Mouse (Mus musculus) urinary bladder, adult 18-20 months (tissue): ENCODE measurements at regions not wholly inside any gene's neighbourhood (a gene's known extent, or its start where the extent isn't known, plus 50 kb on each side); places are given as distances from the start of the nearest gene placed in this dataset.

Experiments used
- DNase-seq, 2 experiments: peaks; one replicate each; pipeline ENCODE4 v3.0.0; 2022; ENCODE audit warnings: low spot score in 2 of 2, mixed read lengths in 2 of 2

DNA sequence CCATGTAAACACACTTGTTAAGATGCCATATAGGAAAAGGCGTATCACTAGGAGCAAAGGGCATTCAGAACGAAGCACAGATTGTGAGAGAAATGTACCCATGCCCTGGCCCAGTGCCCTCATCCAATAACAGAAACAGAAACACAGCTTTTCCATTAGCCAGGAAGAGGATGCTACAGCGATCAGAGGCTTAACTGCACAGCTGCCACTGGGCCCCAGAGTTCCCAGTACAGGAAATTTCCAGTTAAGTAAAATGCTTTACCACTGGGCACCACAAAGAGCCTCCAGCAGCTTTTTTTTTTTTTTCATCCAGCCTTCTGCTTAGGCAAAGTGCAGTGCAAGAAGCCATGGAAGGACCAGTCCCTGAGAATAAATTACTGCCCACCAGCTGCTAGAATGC, 325.6 kb upstream of the Arid1b start:
- DNase-seq, result no peak

GRCm38 (mm10) chr17:4673271-4673670, 320.9 kb upstream of the Arid1b start:
- no peak for DNase-seq

- DNase-seq, result no peak
These were observed 287.7 kb upstream of the Arid1b start for GRCm38 (mm10) chr17:4706421-4706820.

DNA sequence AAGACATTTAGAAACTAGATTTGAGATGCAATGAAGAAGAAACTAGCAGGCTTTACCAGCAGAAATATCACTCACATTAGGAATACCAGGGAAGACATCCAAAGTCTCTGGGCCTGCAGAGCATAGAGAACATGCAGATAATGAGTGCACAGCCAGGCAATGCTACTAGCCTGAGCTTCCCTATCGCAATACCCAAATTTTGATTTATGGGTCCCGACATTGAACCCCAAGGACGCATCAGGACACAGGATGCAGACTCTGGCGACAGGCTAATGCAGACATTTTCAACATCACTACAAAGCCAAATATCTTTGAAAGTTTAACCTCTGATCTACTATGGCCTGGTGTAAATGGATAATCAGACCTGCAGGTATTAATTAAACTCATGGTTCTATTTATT, 273.1 kb upstream of the Arid1b start:
- DNase-seq, result no peak

DNA sequence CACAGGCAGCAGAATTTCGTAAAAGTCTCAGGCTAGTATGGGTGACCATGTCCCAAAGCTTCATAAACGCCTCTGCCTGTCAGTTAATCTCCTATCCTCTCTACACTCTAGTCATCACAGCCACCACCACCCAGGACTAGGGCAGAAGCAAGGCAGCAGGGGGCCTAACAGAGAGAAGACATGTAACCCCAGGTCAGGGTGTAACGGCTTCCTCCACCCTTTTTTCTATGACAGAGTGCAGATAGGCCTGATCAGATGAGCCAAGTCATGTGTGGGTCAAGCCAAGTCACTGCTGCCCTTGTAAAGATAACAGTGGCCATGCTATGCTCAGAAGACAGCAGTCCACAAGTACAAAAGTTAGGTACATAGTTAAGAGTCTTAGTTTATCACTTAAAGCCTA, 270.1 kb upstream of the Arid1b start:
- DNase-seq, result no peak

DNA sequence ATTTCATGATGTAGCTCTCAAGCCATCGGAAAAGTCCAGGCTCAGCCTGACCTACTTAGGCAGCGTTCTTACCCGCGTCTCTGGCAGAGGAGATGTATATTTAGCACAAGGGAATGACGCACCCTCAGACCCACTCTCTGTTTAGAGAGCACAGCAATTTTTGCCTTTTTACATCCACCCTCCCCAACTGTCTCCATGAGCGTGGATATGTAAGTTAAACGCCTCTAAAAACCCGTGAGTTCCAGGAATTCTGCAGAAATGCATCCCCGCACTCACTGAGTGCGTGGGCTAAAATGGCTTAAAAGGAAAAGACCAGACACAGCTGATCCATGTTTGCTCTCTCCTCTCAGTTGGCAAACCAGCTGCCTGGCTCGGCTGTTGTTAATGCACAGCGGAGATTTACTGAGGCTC, 267.8 kb upstream of the Arid1b start:
- no peak for DNase-seq

- no peak for DNase-seq
These were observed 259.7 kb upstream of the Arid1b start for GRCm38 (mm10) chr17:4734412-4734881.

- DNase-seq, result peak in 1 of 2 experiments; percentile 16
These were observed 258.9 kb upstream of the Arid1b start for GRCm38 (mm10) chr17:4735185-4735584.

DNA sequence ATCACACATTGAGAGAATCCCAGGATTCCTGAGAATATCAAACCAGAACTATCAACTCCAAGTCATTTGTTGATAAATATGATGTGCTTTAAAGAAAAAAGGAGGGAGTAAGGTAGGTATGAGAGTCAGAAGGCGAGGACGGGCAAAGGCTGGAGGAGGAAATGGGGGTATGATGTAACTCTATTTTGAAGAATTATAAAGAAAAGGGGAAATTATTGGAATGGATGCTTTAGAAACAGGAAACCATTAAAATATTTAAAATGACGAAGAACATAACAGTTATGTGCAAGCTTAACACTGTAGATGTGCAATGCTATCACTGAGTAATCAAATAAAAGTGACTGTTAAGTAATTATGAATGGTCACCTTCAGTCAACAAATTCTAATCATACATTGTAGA, 257.4 kb upstream of the Arid1b start:
- DNase-seq, result no peak

DNA sequence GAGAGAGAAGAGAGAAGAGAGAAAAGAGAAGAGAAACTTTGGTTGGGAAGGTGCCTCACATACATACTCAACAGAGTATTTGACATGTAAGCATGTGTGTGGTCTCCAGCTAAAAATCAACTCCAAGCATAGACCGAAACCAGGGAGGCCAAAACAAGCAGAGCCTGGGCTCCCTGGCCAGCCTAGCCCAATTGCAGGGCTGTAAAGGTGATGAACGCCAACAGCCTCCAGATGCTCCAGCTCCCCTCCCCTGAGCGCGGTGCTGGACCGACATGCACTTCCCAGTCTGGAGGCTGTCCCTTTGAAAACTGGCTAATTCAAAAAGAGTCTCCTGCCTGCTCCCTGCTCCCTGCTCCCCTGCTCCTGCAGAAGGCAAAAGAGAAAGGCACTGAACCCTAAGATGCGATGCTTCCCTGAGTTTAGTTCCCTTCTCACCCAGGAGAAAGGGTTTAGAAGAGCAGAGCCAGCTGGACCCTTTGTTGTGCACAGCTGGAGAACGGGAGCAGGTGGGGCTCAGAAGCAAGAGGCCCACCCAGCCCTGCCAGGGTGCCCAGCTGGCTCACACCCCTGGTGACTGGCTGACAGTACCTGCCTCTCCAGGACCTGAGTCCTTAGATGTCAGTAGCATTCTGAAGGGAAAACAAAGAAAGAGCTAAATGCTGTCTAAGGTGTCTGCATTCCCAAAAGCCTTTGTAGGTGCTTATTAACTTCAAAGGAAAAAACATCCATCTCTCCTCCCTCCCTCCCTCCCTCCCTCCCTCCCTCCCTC, 255.2 kb upstream of the Arid1b start:
- DNase-seq, result no peak

DNA sequence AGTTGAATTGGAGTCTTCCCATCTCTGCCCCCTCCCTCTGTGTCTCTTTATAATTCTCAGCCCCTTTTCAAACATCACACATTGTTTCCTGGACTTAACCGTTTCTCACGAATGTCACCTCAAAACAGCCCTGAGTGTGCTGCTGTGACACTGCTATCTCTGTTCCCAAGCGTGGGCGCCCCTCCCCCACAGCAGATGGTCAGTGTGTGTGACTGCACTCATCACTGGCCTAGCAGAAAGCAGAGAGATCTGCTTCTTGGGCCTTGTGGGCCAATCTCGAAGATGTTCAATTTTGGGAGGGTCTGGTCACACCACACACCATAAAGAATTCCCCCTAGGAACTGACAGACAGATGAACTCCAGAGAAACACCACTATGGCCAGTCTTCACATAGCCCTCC, 253.3 kb upstream of the Arid1b start:
- no peak for DNase-seq

DNA sequence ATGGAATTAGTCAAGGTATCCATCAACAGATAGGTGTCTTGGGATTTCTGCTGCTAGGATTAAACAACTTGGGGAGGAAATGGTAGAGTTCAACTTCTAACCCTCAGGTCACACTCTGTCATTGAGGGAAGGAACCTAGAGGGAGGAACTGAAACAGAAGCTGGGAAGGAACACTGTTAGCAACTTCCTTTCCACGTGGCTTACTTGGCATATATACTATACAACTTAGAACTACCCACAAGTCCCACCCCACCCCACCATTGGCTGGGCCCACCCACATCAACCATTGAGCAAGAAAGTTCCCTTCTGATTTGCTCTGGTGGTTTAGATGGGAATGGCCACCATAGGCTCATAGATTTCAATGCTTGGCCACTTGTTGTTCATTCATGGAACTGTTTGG, 251.8 kb upstream of the Arid1b start:
- no peak for DNase-seq

- DNase-seq, result no peak
These were observed 231.2 kb upstream of the Arid1b start for GRCm38 (mm10) chr17:4762956-4763355.

GRCm38 (mm10) chr17:4765723-4766122, 228.4 kb upstream of the Arid1b start:
- no peak for DNase-seq

- DNase-seq, result no peak
These were observed 226.1 kb upstream of the Arid1b start for GRCm38 (mm10) chr17:4767947-4768522.

DNA sequence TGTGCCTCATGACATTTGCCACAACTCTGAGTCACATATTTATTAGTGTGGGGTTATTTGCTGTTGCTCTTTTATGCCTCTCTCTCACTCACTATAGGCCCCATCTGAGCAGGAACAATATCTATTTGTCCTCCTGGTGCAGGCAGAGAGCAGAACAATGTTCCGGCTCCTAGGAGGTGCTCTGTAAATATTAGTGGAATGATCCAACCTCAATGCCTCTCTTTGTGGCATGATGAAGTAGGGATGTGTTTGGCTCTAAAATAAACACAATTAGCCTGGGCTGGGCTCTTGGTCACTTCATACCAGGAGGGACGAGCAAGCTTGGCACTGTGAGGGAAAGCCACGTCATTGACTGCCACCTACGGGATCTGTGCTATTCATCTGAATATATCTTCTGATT, 224.8 kb upstream of the Arid1b start:
- peak in 1 of 2 experiments; percentile 3 for DNase-seq

- no peak for DNase-seq
These were observed 224.1 kb upstream of the Arid1b start for GRCm38 (mm10) chr17:4770052-4770451.

GRCm38 (mm10) chr17:4778161-4778560, 216.0 kb upstream of the Arid1b start:
- peak; percentile 42 to 55 for DNase-seq

- peak in 1 of 2 experiments; percentile 16 for DNase-seq
These were observed 215.1 kb upstream of the Arid1b start for GRCm38 (mm10) chr17:4779017-4779416.

GRCm38 (mm10) chr17:4781586-4781985, 212.5 kb upstream of the Arid1b start:
- DNase-seq, result no peak

DNA sequence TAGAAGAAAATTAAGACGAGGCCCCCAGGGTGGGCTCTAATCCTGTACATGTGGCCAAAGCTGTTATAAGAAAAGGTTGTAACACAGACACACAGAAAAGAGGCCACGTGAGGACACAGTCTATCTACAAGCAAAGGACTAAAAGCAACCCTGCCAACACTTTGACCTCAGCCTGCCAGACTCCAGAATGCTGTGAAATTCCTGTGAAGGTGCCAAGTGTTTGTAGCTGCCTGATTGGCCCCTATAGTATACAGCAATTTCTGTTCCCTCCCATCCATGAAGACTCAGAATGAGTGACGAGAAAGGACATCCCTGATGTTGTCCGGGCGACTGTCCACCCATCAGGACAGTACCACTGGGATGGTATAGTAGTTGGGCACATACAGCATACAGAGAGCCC, 209.8 kb upstream of the Arid1b start:
- DNase-seq, result no peak

GRCm38 (mm10) chr17:4785281-4785839, 208.8 kb upstream of the Arid1b start:
- peak; percentile 42 to 44 for DNase-seq

- no peak for DNase-seq
These were observed 207.6 kb upstream of the Arid1b start for GRCm38 (mm10) chr17:4786524-4786923.
